Mouse (Mus musculus): ENCODE data around the gene Car6. TPM values are rescaled to one million over a fixed set of nuclear protein-coding genes. Genes with fewer than 3 reads are reported as not detected.

Car6 gene
- polyA plus RNA-seq, 1 experiment from 2014 or later: not detected

GRCm38 (mm10) chr4:150237636-150238361 lies 36.7 kb upstream of the Car6 start:
- no peaks in the 10 kb centered on the region for H3K9me3 ChIP-seq (replicated peaks)
- H3K36me3 ChIP-seq: peaks cover 21% of the 10 kb centered on the region
- no peaks in the 10 kb centered on the region for H3K27me3 ChIP-seq (replicated peaks)
- peak overlapping the region; percentile 86 for H3K9ac ChIP-seq (replicated peaks)
- under 1% methylated on average over 21 of the region's 21 CpGs for WGBS
- peak overlapping the region; percentile 99 for H3K27ac ChIP-seq (replicated peaks)
- peak overlapping the region; percentile 79 for H3K4me2 ChIP-seq
- 0 out of 2 replicates have a peak, but pooled peaks have one; percentile 26 for ATAC-seq (ENCODE audit: low FRiP score)
- peak overlapping the region; percentile 85 for H3K4me3 ChIP-seq (replicated peaks)
- H3K4me1 ChIP-seq: peaks cover 63% of the 10 kb centered on the region

DNA sequence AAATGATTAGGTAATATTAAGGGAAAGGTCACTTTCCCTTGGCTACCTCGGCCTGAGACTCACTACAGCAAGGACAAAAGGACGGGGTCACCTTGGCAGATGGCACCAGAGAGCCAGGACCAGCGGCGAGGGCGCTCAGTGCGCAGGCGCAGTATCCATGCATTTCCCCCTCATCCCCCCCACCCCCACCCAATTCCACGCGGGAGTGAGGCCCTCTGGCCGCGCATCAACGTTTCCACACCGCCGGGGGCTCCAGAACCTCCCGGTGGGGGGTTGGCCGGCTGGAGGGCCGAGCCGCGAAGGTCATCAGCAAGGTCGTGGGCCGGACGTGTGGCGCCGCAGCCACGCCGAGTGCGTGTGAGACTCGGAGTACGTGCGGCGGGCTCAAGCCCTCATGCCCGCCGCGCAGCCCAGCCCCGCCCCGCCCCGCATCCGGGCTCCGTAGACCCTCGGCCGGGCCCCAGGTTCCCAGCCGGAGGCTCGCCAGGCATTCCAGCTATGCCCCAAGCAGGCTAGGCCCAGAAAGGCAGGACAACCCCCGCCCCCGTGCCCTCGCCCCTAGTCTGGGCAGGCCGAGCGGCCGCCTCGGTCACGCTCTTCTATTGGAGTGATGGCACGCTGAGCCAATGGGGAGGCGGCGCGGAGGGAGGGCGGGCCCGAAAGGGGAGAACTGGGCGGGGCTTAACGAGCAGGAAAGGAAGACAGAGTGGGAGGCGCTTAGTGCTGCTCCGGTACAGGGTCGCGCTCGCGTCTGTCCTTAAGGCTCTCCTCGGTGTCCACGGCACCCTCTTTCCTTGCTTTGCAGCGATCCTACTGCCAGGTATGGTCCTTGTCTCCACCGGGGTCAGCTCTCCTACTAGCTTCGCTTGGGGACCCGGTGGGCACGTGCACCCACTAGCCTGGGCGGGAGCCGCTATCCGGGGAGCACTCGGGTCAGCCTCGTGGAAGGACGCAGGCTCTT lies 35.7 kb upstream of the Car6 start, which contains the start of gene Eno1:
Gene Eno1 (plus strand): TSS at position 201 of the 961 bp plus-strand sequence.
- Histone ChIP-seq H3K4me2 (peak within 1 kb of the TSS; percentile 79), H3K27me3 (replicated peaks) (no peaks in the 10 kb centered on the region), H3K9ac (replicated peaks) (peak within 1 kb of the TSS; percentile 86), H3K9me3 (replicated peaks) (no peaks in the 10 kb centered on the region), H3K36me3 (peaks cover 11% of the 10 kb centered on the region), H3K4me1 (peaks cover 56% of the 10 kb centered on the region), H3K4me3 (replicated peaks) (peak within 1 kb of the TSS; percentile 85), H3K27ac (replicated peaks) (peak within 1 kb of the TSS; percentile 99)
- peak; percentile 95 for ATAC-seq (ENCODE audit: low FRiP score)
- WGBS: under 1% methylated on average over 74 of the region's 78 CpGs

DNA sequence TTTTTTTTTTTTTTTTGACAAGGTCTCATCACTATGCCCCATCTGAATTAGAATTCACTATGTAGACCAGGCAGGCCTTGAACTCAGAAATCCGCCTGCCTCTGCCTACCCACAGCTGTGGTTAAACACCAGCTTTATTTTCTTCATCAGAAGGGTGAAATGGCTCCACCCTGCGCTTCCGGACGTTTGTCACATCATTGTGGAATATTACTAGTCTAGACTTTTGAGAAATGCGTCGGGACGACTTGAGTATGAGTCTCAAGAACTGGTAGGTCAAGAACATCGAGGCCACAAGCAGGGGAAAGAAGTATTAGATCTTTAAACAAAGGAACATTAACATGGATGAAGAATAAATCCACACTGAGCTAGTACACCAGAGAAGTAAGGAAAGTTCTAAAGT lies 34.9 kb upstream of the Car6 start:
- H3K27ac ChIP-seq (replicated peaks): peak overlapping the region; percentile 99
- peaks cover 55% of the 10 kb centered on the region for H3K4me1 ChIP-seq
- H3K9me3 ChIP-seq (replicated peaks): no peaks in the 10 kb centered on the region
- peak overlapping the region; percentile 79 for H3K4me2 ChIP-seq
- H3K4me3 ChIP-seq (replicated peaks): peak overlapping the region; percentile 85
- no peaks in the 10 kb centered on the region for H3K27me3 ChIP-seq (replicated peaks)
- peaks cover 4% of the 10 kb centered on the region for H3K36me3 ChIP-seq
- ATAC-seq (ENCODE audit: low FRiP score): no peak
- H3K9ac ChIP-seq (replicated peaks): no peak overlapping the region
- WGBS: 80% methylated on average over 8 of the region's 8 CpGs

GRCm38 (mm10) chr4:150235585-150235984 lies 34.5 kb upstream of the Car6 start:
- no peaks in the 10 kb centered on the region for H3K9me3 ChIP-seq (replicated peaks)
- no peaks in the 10 kb centered on the region for H3K36me3 ChIP-seq
- no peak overlapping the region for H3K9ac ChIP-seq (replicated peaks)
- WGBS: 52% methylated on average over 4 of the region's 4 CpGs
- peak overlapping the region; percentile 73; the same call in 1 of the 2 replicates for H3K27ac ChIP-seq (replicated peaks)
- no peaks in the 10 kb centered on the region for H3K27me3 ChIP-seq (replicated peaks)
- peaks cover 56% of the 10 kb centered on the region for H3K4me1 ChIP-seq
- H3K4me3 ChIP-seq (replicated peaks): no peak overlapping the region
- ATAC-seq (ENCODE audit: low FRiP score): no peak
- no peak overlapping the region for H3K4me2 ChIP-seq

DNA sequence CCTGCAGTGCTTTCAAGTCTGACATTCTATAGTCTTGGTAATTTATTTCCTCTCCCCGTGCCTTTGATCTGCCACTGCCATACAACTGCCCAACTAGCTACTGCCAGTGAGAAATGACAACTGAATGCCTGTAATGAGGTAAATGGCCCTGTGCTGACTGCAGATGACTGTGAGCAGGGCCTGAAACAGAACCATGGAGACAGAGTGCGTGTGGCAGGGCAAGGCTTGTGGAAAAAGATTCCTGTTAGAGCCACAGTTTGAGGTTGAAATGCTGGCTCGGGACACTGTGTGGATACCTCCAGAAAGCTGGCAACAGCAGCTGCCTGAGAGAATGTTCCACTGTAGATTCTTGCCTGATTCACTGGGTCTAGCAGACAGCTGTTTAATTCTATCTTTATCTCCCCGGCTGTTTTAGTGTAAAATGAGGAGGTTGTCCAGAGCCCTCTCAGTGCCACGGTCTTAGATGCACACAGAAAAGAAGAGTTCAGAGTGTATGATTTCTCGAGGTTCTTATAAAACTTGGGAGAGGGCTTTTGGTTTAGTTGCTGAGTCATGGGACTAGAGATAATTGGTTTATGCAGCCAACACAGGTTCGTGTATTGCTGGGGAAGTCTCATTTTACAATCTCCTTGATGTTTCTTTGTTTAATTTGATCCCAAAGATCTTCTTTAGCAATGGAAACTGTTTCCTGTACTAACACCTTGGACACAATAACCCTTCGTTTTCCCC lies 33.6 kb upstream of the Car6 start:
- Histone ChIP-seq H3K9ac (replicated peaks) (0 out of 2 replicates have a peak overlapping the region, but pooled peaks have one; percentile 14), H3K9me3 (replicated peaks) (no peaks in the 10 kb centered on the region), H3K4me1 (peaks cover 54% of the 10 kb centered on the region), H3K4me2 (no peak overlapping the region), H3K4me3 (replicated peaks) (no peak overlapping the region), H3K27ac (replicated peaks) (peak overlapping the region; percentile 73), H3K27me3 (replicated peaks) (no peaks in the 10 kb centered on the region), H3K36me3 (no peaks in the 10 kb centered on the region)
- no peak for ATAC-seq (ENCODE audit: low FRiP score)
- 16% methylated on average over 8 of the region's 8 CpGs for WGBS

GRCm38 (mm10) chr4:150231871-150232270 lies 30.7 kb upstream of the Car6 start:
- H3K27ac ChIP-seq (replicated peaks): no peak overlapping the region
- no peaks in the 10 kb centered on the region for H3K27me3 ChIP-seq (replicated peaks)
- H3K4me2 ChIP-seq: no peak overlapping the region
- 65% methylated on average over 8 of the region's 8 CpGs for WGBS
- H3K36me3 ChIP-seq: no peaks in the 10 kb centered on the region
- no peak overlapping the region for H3K4me3 ChIP-seq (replicated peaks)
- no peaks in the 10 kb centered on the region for H3K9me3 ChIP-seq (replicated peaks)
- no peak overlapping the region for H3K9ac ChIP-seq (replicated peaks)
- peaks cover 41% of the 10 kb centered on the region for H3K4me1 ChIP-seq
- no peak for ATAC-seq (ENCODE audit: low FRiP score)

- 9% methylated on average over 21 of the region's 21 CpGs for WGBS
- Histone ChIP-seq H3K4me3 (replicated peaks) (no peak overlapping the region), H3K36me3 (no peaks in the 10 kb centered on the region), H3K9me3 (replicated peaks) (no peaks in the 10 kb centered on the region), H3K4me1 (peaks cover 39% of the 10 kb centered on the region), H3K4me2 (no peak overlapping the region), H3K9ac (replicated peaks) (no peak overlapping the region), H3K27me3 (replicated peaks) (no peaks in the 10 kb centered on the region), H3K27ac (replicated peaks) (peak overlapping the region; percentile 34)
- no peak for ATAC-seq (ENCODE audit: low FRiP score)
These were observed 29.6 kb upstream of the Car6 start for GRCm38 (mm10) chr4:150230460-150231407.

- 25% methylated on average over 10 of the region's 15 CpGs for WGBS
- Histone ChIP-seq H3K27me3 (replicated peaks) (no peaks in the 10 kb centered on the region), H3K4me1 (peaks cover 40% of the 10 kb centered on the region), H3K27ac (replicated peaks) (0 out of 2 replicates have a peak overlapping the region, but pooled peaks have one; percentile 34), H3K9me3 (replicated peaks) (no peaks in the 10 kb centered on the region), H3K4me3 (replicated peaks) (no peak overlapping the region), H3K4me2 (no peak overlapping the region), H3K36me3 (no peaks in the 10 kb centered on the region), H3K9ac (replicated peaks) (no peak overlapping the region)
- ATAC-seq (ENCODE audit: low FRiP score): no peak
These were observed 28.7 kb upstream of the Car6 start for GRCm38 (mm10) chr4:150229747-150230390.

GRCm38 (mm10) chr4:150228581-150229348 lies 27.6 kb upstream of the Car6 start:
- no peak overlapping the region for H3K4me3 ChIP-seq (replicated peaks)
- H3K9ac ChIP-seq (replicated peaks): no peak overlapping the region
- H3K27me3 ChIP-seq (replicated peaks): no peaks in the 10 kb centered on the region
- H3K27ac ChIP-seq (replicated peaks): no peak overlapping the region
- peaks cover 33% of the 10 kb centered on the region for H3K4me1 ChIP-seq
- H3K9me3 ChIP-seq (replicated peaks): no peaks in the 10 kb centered on the region
- WGBS: 51% methylated on average over 7 of the region's 7 CpGs
- no peak overlapping the region for H3K4me2 ChIP-seq
- no peak for ATAC-seq (ENCODE audit: low FRiP score)
- no peaks in the 10 kb centered on the region for H3K36me3 ChIP-seq
